Mouse (Mus musculus) liver, adult (tissue): ENCODE data around the gene Cib3.

Experiments used
- GATA4 ChIP-seq: IDR thresholded peaks from 2 replicates; pipeline ENCODE4 v1.6.1; 2014; ENCODE audit warnings: mild to moderate bottlenecking, low read length; ENCODE audit not compliant: insufficient replicate concordance

The Cib3 gene

DNA sequence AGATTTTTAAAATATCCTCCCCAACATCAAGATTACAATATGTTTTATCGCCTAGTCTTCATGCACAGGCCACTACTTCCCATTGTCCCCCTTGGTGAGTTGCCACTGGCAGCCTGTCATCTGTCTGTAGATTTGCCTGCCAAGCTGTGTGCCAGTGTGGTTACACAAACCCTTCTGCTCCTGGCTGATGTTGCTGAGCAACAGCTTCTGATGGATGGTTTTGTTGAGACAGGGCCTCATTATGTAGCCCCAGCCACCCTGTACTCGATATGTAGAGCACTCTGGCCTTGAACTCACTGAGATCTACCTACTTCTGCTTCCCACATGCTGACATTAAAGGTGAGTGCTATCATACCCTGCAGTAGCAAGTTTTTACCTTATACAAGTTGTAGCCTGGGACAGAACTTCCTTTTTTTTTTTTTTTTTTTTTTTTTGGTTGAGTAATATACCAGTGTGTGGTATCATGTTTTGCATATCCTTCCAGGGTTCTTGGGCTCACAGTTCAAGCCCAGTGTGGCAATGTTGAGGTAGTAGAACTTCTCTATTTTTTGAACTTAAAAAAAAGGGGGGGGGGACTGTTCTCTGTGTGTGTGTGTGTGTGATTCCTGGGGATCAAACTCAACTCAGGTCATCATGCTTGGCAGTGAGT is 29.0 kb downstream of the Cib3 start:
- no peak for TF ChIP-seq GATA4

GRCm38 (mm10) chr8:72177346-72177925 is 35.2 kb downstream of the Cib3 start:
- no peak for TF ChIP-seq GATA4

DNA sequence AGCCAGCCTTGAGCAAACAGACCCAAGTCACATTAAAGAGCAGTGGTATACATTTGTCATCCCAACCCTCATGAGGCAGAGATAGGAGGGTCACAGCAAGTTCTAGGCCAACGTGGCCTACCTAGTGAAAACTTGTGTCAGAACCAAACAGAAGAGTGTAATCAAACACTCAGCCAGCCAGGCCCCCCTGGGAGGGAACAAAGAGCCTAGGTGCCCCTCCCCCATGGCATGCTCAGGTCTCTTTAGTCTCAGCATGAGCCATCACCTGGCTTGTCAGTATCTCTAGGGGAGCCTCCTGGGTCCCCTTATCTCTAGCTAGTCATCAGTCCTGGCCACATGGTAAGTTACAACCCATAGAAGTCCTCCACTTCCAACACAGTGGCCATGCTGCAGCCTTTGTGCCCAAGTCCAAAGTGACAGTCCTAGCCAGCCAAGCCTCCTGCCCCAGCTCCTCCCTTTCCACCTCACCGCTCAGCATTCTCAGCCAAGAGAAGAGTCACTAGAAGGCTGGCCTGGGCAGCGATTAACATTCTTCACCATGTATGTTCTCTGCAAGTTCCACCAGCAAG is 42.9 kb downstream of the Cib3 start:
- TF ChIP-seq GATA4 = peak; percentile 56; the same call in 1 of the 2 replicates

- TF ChIP-seq GATA4 = no peak
Measured at GRCm38 (mm10) chr8:72169098-72169668, 43.5 kb downstream of the Cib3 start.

GRCm38 (mm10) chr8:72162821-72163220 is 49.8 kb downstream of the Cib3 start:
- no peak for TF ChIP-seq GATA4

DNA sequence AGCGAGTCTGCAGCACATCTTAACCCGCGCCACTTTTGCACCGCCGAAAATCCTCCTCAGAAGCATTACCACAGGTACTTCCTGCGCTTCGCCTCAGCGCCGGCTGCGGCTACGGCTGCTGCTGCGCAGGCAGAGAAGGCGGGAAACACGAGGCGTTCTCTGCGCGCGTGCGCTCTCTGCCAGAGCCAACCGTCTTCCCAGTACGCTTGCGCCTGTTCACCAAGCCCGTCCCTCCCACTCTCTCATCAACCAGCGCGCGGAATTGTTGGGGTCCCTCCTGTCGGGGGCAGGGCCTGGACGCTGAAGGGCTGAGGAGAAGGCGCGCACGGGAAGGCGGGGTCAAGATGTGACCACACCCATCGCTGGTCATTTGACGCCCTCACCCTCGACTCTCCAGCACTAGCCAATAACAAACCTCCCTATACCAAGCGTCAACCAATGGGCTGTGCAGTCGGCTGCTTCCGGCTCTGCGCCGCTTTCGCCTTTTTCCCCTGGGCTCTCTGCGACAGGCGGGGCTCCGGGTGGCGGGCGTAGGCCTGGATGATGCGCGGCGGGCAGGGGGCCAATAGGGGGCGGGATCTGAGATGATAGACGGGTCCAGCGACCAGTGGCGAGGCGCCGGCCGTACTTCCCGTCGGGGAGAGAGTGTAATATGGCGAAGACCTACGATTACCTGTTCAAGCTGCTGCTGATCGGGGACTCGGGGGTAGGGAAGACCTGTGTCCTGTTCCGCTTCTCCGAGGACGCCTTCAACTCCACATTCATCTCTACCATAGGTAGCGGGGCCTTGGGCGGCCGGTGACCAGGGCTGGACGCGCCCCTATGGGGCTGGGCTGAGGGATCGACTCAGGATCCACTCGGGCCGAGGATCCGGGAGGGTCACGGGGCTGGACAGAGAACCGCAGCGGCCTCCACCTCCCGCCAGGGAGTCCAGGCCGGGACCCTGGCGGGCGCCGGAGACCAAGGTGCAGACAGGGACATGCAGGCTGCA is 51.6 kb downstream of the Cib3 start, which contains the start of gene Rab8a:
Gene Rab8a, plus strand, starts transcription at position 494 of the 991 bp plus-strand sequence.
- no peak for TF ChIP-seq GATA4

GRCm38 (mm10) chr8:72160007-72160406 is 52.6 kb downstream of the Cib3 start:
- TF ChIP-seq GATA4 = no peak

- no peak for TF ChIP-seq GATA4
Measured at GRCm38 (mm10) chr8:72158726-72159125, 53.9 kb downstream of the Cib3 start.

DNA sequence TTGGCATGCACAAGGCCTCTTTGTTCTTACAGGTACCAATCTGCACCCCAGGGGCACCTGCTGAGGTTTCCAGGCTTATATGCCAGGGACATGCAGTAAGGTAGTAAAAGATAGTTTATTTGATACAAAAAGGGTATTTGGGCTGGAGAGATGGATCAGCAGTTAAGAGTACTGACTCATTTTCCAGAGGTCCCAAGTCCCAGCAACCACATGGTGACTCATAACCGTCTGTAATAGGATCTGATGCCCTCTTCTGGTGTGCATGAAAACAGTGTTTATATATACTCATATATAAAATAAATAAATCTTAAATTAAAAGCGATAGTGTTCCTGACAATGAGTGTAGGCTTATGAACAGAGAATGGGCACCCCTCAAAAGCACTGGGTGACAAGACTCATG is 54.5 kb downstream of the Cib3 start:
- no peak for TF ChIP-seq GATA4
